Mouse (Mus musculus): ENCODE data around the gene Rnf114. TPM values are rescaled to one million over a fixed set of nuclear protein-coding genes. Genes with fewer than 3 reads are reported as not detected.

The Rnf114 gene
- total RNA-seq, 2 experiments from 2014 or later, result 36.3 to 61.7 TPM

GRCm38 (mm10) chr2:167471585-167471984 lies 20.9 kb upstream of the Rnf114 start:
- no peak for ATAC-seq (ENCODE audit: poor library complexity, severe bottlenecking)

- no peak for ATAC-seq (ENCODE audit: poor library complexity, severe bottlenecking)
These were observed 18.2 kb upstream of the Rnf114 start for GRCm38 (mm10) chr2:167474218-167474617.

DNA sequence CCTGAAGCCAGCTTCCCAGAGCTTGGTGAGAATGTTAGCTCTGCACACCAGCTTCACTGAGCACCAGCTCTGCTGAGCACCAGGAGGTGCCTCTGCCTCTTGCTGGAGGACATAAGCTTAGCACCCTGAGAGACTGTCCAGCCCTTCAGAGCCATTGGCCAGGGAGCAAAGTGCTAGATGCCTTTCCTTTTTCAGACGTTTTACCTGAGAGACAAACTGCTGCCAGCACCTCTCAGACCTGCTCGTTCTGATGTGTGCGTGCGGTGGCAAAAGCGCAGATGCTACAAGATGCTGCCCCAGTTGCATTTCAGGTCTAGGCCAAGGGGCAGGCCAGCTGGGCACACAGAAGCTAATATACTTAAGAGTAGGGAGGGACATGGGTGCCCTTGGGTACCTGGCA lies 16.8 kb upstream of the Rnf114 start:
- no peak for ATAC-seq (ENCODE audit: poor library complexity, severe bottlenecking)

- no peak for ATAC-seq (ENCODE audit: poor library complexity, severe bottlenecking)
These were observed 16.2 kb upstream of the Rnf114 start for GRCm38 (mm10) chr2:167476200-167476688.

GRCm38 (mm10) chr2:167476762-167477161 lies 15.7 kb upstream of the Rnf114 start:
- no peak for ATAC-seq (ENCODE audit: poor library complexity, severe bottlenecking)

GRCm38 (mm10) chr2:167478128-167478527 lies 14.3 kb upstream of the Rnf114 start:
- no peak for ATAC-seq (ENCODE audit: poor library complexity, severe bottlenecking)

GRCm38 (mm10) chr2:167479501-167479900 lies 12.9 kb upstream of the Rnf114 start:
- no peak for ATAC-seq (ENCODE audit: poor library complexity, severe bottlenecking)

DNA sequence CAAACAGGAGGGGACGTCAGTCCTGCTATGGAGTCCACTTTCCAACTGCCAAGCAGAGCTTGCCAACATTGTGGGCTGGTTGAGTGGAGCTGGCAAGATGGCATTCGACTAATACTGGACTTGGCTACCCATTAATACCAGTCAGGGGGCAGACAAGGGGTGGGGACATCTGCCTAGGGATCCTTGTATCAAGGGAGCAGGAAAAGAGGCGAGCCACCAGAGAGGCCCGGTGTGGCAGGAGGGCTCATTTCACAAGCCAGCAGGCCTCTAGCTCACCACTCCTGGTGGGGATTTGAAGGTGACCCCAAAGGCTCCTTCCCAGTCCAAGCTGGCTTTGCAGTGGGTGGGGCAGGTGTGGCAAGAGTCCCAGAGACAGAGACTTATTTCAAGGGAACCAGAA lies 9.8 kb upstream of the Rnf114 start:
- ATAC-seq (ENCODE audit: poor library complexity, severe bottlenecking), result no peak

DNA sequence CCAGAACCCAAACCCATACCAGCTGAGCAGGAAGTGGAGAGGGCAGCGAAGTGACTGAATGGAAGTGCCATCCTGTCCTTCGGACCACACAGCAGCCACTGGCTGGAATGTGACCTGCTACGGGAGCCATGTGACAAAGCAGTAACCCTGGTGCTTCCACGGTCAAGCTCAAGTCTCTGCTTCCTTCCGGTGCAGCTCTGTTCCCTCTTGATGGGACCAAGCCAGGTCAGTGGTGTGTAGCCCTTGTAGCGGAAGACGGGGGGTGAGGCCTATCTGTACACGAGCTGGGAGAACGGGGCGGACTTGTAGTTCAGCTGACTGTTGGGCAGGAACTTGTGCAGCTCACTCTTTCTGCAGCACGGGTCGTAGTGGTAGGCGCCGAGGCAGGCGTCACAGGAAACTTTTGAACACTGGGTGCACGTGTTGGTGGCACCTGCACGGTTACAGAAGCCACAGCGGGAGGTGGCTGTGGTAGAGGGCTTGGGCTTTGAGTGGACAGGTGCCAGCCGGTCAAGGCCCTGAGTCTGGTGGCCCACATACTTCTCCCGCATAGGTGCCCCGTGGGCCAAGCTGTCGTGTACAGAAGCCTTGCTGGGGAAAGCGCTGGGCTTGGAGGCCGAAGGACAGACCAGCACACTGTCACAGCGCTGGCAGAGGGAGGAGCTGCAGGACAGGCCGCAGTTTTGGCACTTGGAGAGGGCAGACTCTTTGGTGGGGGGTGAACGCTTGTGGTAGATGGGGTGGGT lies 9.2 kb upstream of the Rnf114 start:
- no peak for ATAC-seq (ENCODE audit: poor library complexity, severe bottlenecking)

DNA sequence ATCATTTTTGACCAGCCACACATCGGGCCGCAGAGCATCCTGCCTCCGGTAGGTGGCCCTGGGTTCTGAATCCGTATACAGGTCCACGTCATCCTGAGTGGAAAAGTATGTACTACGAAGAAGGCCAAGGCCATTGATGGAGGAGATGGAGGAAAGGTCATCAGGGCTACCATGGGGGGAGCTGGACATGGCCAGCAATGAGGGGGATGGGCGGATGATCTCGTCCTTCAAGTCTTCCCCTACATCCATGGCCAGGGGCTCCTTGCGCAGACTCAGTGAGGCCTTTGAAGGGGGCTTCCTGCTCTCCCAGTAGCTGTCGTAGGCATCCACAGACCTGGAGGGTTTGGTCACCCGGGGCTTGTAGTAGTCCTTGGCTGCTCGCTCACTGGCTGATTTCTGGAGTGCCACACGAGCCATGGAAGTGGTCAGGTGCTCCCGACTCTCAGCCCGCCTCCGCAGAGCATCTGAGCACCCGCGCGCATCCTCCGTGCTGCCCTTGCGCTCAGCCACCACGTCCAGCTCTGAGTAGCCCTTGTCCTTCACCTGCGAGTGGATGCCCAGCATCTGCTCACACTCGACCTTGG lies 8.5 kb upstream of the Rnf114 start:
- no peak for ATAC-seq (ENCODE audit: poor library complexity, severe bottlenecking)

- ATAC-seq (ENCODE audit: poor library complexity, severe bottlenecking), result no peak
These were observed 7.5 kb upstream of the Rnf114 start for GRCm38 (mm10) chr2:167484932-167485331.

DNA sequence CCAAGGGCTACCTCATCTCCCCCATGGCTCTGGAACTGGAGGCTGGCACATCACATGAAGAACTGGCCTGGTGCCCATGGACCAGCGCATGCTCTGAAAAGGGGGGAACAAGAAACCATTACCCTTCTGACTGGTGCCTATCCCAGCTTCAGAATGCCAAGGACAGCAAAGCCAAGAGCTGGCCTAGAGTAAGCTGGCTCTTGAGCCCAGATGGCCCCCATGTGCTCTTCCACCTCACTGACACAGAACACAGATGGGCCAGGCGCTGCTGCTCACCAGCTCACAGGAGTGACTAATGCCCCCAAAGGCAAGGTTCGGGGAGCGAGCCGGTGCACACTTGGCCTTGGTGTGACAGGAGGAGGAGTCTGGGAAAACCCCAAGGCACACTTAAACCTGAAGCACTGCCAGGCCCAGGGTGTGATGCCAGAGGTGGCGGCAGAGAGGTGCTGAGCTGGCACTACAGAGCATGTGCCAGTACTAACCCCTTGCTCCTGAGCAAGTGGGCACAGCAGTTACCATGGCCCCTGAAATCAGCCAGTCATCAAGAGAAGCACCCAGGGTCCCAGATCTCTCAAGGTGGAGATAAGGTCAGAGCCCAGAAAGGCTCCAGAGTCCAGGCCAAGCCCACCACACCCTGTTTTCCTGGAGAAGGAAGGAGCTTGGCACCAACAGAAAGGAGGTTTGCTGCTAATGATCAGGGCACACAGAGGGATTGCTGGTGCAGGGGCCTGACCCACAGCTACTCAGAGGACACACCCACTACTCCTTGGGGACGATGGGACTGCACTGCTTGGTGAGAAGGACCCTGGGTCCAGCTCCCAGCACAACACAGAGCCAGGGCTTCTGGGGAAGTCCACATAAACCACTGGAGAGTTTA lies 6.7 kb upstream of the Rnf114 start:
- ATAC-seq (ENCODE audit: poor library complexity, severe bottlenecking), result no peak

GRCm38 (mm10) chr2:167486573-167486972 lies 5.9 kb upstream of the Rnf114 start:
- no peak for ATAC-seq (ENCODE audit: poor library complexity, severe bottlenecking)

- no peak for ATAC-seq (ENCODE audit: poor library complexity, severe bottlenecking)
These were observed 4.9 kb upstream of the Rnf114 start for GRCm38 (mm10) chr2:167487551-167487950.

DNA sequence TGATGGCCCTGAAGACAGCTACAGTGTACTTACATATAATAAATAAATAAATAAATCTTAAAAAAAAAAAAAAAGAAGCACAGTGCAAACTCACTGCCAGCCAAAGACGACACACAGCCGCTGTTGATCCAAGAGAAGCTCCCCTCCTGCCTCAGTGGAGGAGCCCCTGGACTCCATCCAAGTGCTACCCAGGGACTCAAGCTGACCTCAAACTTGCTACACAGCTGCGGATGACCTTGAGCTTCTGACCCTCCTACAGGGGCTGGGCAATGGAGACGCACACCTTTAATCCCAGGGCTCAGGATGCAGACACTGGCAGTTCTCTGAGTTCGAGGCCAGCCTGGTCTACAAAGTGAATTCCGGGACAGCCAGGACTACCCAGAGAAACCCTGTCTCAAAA lies 4.5 kb upstream of the Rnf114 start:
- ATAC-seq (ENCODE audit: poor library complexity, severe bottlenecking), result no peak

DNA sequence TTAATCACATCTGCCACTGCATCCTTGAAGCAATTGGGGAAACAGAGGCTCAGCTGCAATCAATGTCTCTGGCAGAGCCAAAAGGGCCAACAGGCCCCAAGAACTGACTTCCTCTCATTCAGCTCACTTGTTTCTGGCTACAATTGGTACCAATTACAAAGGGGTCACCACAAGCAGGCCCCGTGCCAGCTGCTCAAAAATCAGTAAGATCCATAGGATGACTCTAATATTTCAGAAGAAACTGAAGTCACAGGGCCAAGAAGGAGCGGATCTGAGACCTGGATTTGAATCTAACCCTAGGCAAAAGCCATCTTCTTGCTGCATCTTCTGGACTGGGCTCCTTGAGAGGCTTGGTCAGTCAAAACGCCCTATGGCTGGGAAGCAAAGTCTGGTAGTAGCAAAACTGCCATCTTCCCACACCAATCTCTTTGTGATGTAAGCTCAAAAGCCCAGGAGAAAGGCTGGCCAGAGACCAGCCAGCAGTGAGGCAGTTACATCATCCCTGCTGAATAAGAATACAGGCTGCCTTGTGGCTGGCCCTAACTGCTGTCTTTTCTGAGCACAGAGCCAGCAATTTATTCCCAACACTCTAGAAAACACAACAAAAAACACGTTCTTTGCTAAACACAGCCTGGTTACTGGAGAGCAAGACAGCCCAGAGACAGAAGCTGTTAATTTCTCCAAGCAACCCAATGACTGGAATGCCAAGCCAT lies 1.5 kb upstream of the Rnf114 start:
- no peak for ATAC-seq (ENCODE audit: poor library complexity, severe bottlenecking)

DNA sequence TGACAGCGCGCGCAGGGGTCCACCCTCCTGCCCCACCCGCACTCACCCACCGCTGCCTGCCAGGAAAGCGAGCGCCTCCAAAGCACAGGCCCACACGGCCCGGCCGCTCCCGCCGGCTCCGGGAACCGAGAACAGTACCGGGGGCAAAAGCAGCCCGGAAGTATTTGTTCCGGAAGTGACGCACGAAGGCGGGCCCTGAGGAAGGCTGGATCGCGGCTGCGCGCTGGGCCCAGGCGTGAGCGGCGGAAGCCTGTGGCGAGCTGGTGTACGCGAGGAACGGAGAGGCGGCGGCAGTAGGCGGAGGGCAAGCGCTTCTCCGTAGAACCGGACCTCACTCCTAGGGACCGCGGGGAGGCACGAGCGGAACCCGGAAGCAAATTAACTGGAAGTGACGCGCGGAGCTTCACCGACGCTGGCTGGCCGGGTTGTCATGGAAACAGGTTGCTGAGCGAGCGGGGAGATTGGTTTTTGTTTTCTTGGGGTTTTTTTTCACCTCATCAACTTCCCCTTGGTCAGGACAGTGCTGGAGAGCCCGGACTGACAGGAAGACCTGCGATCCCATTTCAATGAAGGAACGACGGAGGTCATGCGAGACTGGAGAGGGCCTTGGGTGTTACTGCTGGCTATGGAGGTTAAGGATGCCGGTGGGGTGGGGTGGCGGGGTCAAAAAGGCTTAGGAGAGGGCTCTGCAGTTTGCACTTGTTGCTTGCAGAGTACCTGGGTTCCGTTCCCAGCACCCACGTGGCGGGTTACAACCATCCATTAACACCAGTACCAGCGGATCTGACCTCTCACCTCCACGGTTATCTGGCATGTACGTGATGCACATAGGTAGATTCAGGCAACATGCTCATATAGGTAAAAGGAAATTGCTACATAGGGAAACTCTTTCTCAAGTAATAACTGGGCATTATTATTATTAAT lies 530 bp downstream of the Rnf114 start, which contains the start of gene Spata2:
TSS of gene Spata2 (minus strand) at position 175 of the 924 bp plus-strand sequence.
- ATAC-seq (ENCODE audit: poor library complexity, severe bottlenecking), result peak; percentile 86

DNA sequence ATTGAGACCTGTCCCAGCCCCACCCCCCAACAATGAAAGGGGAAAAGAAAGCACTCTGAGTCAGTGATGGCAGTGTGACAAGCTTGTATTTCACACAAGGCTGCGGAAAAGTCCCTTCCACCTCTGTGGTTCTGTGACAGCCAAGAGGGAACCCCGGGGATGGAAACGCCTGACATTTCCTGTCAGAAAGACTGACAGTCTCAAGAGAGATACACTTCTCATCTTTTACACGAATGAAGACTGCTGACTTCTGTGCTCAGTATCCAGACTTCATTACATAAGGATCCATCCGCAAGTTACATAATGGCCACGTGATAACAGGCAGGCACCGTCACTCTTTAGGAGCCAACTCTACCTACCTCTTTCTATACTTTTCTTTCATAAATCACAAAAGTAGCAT lies 4.0 kb downstream of the Rnf114 start:
- no peak for ATAC-seq (ENCODE audit: poor library complexity, severe bottlenecking)

DNA sequence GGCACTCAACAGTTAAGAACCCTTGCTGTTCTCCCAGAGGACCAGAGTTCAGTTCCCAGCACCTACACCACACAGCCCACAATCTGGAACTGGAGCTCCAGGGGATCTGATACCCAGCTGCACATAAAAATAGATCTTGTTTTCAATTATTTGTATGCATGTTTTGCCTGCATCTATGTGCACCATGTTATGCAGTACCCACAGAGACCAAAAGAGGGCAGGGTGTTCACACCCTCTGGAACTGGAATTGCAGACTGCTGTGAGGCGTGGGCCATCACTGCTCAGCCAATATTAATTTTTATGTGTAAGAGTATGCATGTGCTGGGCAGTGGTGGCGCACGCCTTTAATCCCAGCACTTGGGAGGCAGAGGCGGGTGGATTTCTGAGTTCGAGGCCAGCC lies 4.8 kb downstream of the Rnf114 start:
- ATAC-seq (ENCODE audit: poor library complexity, severe bottlenecking), result peak; percentile 39
